Mouse (Mus musculus) small intestine, adult 2 months (tissue): ENCODE measurements around the gene Cnep1r1. TPM values are rescaled to one million over a fixed set of nuclear protein-coding genes. Genes with fewer than 3 reads are reported as not detected.

ENCODE experiments used
- H3K27ac ChIP-seq: fragments of 200-500 bp; 2 replicates; pipeline ENCODE4 v1.5.1; 2012; ENCODE audit warnings: low read depth, low read length, control low read depth, inconsistent platforms; ENCODE audit not compliant: insufficient read depth
- H3K27me3 ChIP-seq: fragments of 200-500 bp; 2 replicates; pipeline ENCODE4 v1.6.1; 2012; ENCODE audit warnings: mild to moderate bottlenecking, moderate library complexity, low read length, inconsistent platforms; ENCODE audit not compliant: control insufficient read depth, insufficient read depth
- H3K36me3 ChIP-seq: fragments of 200-500 bp; 2 replicates; pipeline ENCODE4 v1.6.1; 2012; ENCODE audit warnings: mild to moderate bottlenecking, low read length, control low read depth, inconsistent platforms; ENCODE audit not compliant: control insufficient read depth, insufficient read depth
- H3K4me1 ChIP-seq: fragments of 200-500 bp; 2 replicates; pipeline ENCODE4 v1.6.1; 2012; ENCODE audit warnings: low read length, inconsistent platforms, mixed read lengths; ENCODE audit not compliant: control insufficient read depth, insufficient read depth, insufficient read length
- H3K4me3 ChIP-seq: fragments of 200-500 bp; 2 replicates; pipeline ENCODE4 v1.5.1; 2012; ENCODE audit warnings: low read depth, mild to moderate bottlenecking, control low read depth, inconsistent platforms, low read length, moderate library complexity
- CTCF ChIP-seq: fragments of 200-500 bp; IDR thresholded peaks from 2 replicates; pipeline ENCODE4 v1.5.1; 2012; ENCODE audit warnings: low read depth, mild to moderate bottlenecking, control low read depth, inconsistent platforms, low read length, moderate library complexity, mixed read lengths; ENCODE audit not compliant: insufficient replicate concordance, insufficient read length; ENCODE audit errors: extremely low read depth
- POLR2A ChIP-seq: fragments of 200-500 bp; IDR thresholded peaks from 2 replicates; pipeline ENCODE4 v1.6.1; 2012; ENCODE audit warnings: low read depth, mild to moderate bottlenecking, control low read depth, inconsistent platforms, low read length, moderate library complexity
- WGBS: fragments of 180-500 bp; shearing (Covaris S2); methylation state at CpG from one replicate; pipeline ENCODE4 v1.1.7; 2018; 5-methylcytosine and 5-hydroxymethylcytosine counted together
- polyA plus RNA-seq: library from polyadenylated mRNA; depleted of rRNA; stranded (reverse); fragments of >200 nt; gene quantifications from 2 replicates; pipeline ENCODE4 v1.2.3, GENCODE M21; 2012

The Cnep1r1 gene
- polyA plus RNA-seq, 1 experiment: 8.4 TPM

GRCm38 (mm10) chr8:88141629-88142028, 23.1 kb downstream of the Cnep1r1 start:
- 81% methylated on average over 3 of the region's 3 CpGs for WGBS
- Histone ChIP-seq H3K4me1 (no peaks in the 10 kb centered on the region), H3K27me3 (no peaks in the 10 kb centered on the region), H3K4me3 (no peak overlapping the region), H3K36me3 (peaks cover 11% of the 10 kb centered on the region), H3K27ac (no peak overlapping the region)
- no peak for TF ChIP-seq CTCF
- TF ChIP-seq POLR2A: no peak

- TF ChIP-seq CTCF: no peak
- TF ChIP-seq POLR2A: no peak
- H3K27me3 ChIP-seq: no peaks in the 10 kb centered on the region
- H3K4me3 ChIP-seq: no peak overlapping the region
- H3K36me3 ChIP-seq: peaks cover 22% of the 10 kb centered on the region
- WGBS: 59% methylated on average over 5 of the region's 5 CpGs
- no peaks in the 10 kb centered on the region for H3K4me1 ChIP-seq
- no peak overlapping the region for H3K27ac ChIP-seq
Measured at GRCm38 (mm10) chr8:88144041-88144440, 25.5 kb downstream of the Cnep1r1 start.

GRCm38 (mm10) chr8:88150910-88151371, 32.4 kb downstream of the Cnep1r1 start:
- Histone ChIP-seq H3K27me3 (no peaks in the 10 kb centered on the region), H3K27ac (no peak overlapping the region), H3K4me1 (no peaks in the 10 kb centered on the region), H3K36me3 (peaks cover 23% of the 10 kb centered on the region), H3K4me3 (no peak overlapping the region)
- 93% methylated on average over 6 of the region's 6 CpGs for WGBS
- TF ChIP-seq CTCF (no peak), POLR2A (no peak)

- Histone ChIP-seq H3K27me3 (no peaks in the 10 kb centered on the region), H3K36me3 (peaks cover 34% of the 10 kb centered on the region), H3K4me3 (no peak overlapping the region), H3K4me1 (peaks cover 3% of the 10 kb centered on the region; the same call in 1 of the 2 replicates), H3K27ac (no peak overlapping the region)
- 81% methylated on average over 10 of the region's 10 CpGs for WGBS
- TF ChIP-seq CTCF (no peak), POLR2A (no peak)
Measured at GRCm38 (mm10) chr8:88160237-88160995, 41.8 kb downstream of the Cnep1r1 start.

GRCm38 (mm10) chr8:88161439-88161838, 42.9 kb downstream of the Cnep1r1 start:
- peaks cover 3% of the 10 kb centered on the region; the same call in 1 of the 2 replicates for H3K4me1 ChIP-seq
- H3K27me3 ChIP-seq: no peaks in the 10 kb centered on the region
- no peak for TF ChIP-seq POLR2A
- peak; percentile 66; the same call in 1 of the 2 replicates for TF ChIP-seq CTCF
- no peak overlapping the region for H3K4me3 ChIP-seq
- 76% methylated on average over 5 of the region's 5 CpGs for WGBS
- H3K27ac ChIP-seq: no peak overlapping the region
- peaks cover 33% of the 10 kb centered on the region for H3K36me3 ChIP-seq

- Histone ChIP-seq H3K36me3 (peaks cover 10% of the 10 kb centered on the region; the same call in 1 of the 2 replicates), H3K4me1 (no peaks in the 10 kb centered on the region; the same call in 1 of the 2 replicates), H3K27me3 (no peaks in the 10 kb centered on the region), H3K27ac (no peak overlapping the region), H3K4me3 (no peak overlapping the region)
- 68% methylated on average over 7 of the region's 7 CpGs for WGBS
- no peak for TF ChIP-seq CTCF
- TF ChIP-seq POLR2A: no peak
Measured at GRCm38 (mm10) chr8:88175264-88175663, 56.7 kb downstream of the Cnep1r1 start.

GRCm38 (mm10) chr8:88177291-88177690, 58.7 kb downstream of the Cnep1r1 start:
- TF ChIP-seq POLR2A (no peak), CTCF (no peak)
- H3K36me3 ChIP-seq: no peaks in the 10 kb centered on the region
- no peaks in the 10 kb centered on the region; the same call in 1 of the 2 replicates for H3K4me1 ChIP-seq
- no peak overlapping the region for H3K4me3 ChIP-seq
- no peak overlapping the region for H3K27ac ChIP-seq
- whole genome bisulfite sequencing: 83% methylated on average over 8 of the region's 8 CpGs
- no peaks in the 10 kb centered on the region for H3K27me3 ChIP-seq
